Mouse (Mus musculus) urinary bladder, adult 2 months (tissue): Measurements from ENCODE around the gene Gpc4. TPM values are rescaled to one million over a fixed set of nuclear protein-coding genes. Genes with fewer than 3 reads are reported as not detected.

Experiments
- DNase-seq: peaks from one replicate; pipeline ENCODE4 v3.0.0; 2022; ENCODE audit warnings: low spot score
- polyA plus RNA-seq: library from polyadenylated mRNA; depleted of rRNA; stranded (reverse); fragments of >200 nt; gene quantifications from 2 replicates; pipeline ENCODE4 v1.2.3, GENCODE M21; 2012

The Gpc4 gene
- polyA plus RNA-seq, 1 experiment: 49.9 TPM

DNA sequence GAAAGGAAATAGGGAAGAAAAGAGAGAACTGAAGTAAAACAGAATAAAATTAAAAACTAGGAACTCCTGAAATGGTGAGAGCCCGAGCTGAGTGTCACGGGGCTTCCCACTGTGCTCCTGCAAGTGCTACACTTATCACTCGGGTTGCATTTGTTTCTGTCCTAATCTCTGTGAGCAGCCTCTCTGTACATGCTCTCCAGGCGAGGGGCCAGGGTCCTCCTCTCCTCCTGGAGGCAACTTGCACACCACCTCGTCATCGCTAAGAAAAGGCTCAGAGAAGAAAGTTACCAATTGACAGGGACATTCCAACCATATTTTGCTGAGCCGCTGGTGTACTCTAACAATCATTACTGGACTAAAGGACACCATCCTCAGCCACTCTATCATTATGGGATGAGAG, 14.0 kb downstream of the Gpc4 start:
- DNase-seq: no peak

DNA sequence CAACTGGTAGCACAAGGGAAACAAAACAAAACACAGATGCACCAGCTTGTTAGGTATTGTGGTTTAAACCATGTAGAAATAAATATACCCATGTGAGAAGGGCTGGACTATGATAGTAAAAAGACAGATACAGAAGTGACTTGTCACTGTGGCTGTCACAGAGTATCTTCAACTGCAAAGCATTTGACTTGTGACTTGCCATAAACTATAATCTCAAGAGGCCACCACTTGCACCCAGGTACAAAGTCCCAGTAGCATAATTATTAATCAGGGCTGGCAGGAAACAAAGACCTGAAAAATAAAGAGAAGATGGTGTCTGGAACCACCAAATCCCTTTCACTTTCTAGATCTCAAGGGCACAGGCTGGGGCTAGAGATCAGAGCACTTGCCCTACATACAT, 19.5 kb downstream of the Gpc4 start:
- DNase-seq: no peak

DNA sequence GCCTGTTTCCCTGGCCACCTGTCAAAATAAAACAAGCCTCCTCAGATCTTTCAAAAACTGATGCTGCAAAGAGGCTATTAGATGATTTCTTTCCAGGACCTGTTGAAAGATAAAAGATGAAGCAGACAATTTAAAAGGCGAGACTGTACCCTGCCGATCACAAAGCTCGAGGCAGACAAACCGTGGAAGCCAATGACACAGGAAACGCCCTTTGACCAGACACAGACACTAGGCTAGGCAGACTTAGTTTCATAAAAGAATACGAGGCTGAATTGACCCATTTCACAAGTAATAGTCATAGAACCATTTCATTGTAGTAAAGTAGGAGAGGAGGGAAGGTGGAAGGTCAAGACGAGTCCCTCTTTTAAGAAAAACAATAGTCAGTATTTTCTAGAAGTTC, 20.6 kb downstream of the Gpc4 start:
- DNase-seq: no peak

DNA sequence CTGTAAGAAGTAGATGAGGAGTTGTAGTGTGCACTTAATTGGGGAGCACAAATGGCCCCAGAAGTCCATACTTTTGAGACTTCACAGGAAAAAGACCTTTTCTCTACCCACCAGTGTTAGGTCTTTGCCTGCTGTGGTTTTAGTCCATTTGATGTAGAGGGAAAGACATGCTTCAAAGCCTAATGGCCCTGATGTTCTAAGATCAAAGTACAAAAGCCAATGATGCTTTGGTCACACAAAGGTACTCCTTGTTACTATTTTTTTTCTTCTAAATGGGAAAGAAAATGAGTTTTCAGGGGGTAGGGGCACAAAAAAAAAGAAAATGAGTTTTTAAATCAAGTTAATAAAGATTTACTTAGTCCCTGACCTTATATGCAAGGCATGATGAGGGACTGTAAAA, 24.7 kb downstream of the Gpc4 start:
- DNase-seq: no peak

DNA sequence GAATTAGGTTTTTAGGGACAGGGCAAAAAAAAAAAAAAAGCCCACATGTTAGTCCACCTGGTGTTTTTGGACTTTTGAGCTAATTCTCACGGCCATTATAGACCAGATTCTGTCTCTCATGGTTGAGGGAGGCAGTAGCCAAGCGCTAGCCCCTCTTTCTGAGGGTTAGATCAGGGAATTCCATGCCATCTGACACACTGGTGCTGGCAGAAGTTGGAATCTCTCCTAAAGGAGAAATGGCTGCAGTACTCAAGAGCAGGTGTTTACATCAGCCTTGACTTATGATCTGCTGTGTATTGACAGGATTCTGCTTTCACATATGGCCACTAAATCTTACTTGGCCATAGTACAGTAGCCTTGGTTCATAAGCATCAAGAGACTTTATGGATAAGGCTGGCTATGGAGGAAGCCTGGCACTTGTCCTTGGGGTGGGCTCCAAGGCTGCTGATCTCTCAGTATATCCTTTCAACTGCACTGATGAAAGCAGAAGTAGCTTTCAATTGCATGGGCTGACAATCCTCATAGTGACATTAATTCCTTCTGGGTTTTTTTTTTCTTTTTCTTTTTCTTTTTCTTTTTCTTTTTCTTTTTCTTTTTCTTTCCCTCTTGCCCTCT, 26.5 kb downstream of the Gpc4 start:
- no peak for DNase-seq

DNA sequence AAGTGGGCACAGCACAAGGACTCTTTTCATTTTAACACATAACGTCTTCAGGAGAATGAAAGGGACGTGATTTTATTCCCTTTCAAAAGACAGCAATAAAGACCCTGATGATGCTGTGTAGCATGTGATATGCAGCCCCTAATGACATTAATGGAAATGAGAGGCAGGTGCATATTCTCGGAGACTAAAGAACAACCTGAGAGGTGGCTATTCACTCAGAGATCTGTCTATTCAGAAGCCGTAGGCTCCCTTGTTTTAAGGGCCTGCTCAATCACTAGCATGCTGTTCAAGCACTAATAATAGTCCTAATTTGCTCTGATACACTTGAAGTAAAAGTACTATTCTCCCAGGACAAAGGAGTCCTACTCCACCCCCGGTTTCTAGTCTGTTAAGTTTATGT, 27.0 kb downstream of the Gpc4 start:
- DNase-seq: no peak

DNA sequence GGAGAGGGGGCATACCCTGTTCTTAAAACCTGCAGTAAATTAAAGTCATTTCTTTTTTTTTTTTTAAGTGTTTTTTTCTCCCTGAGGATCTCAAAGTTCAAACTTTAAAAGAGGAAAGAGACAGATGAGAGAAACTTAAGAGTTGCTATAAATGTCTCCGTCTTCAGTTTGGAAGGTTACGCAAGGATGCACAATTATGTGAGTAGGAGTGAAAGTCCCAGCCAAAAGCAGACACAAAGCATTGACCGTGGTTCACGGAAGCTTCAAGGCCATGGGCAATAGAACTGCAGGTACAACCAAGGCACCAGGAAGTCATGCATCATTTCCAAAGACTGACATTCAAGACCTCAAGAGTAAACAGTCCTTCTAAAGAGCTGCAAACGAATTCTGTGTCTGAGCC, 28.5 kb downstream of the Gpc4 start:
- no peak for DNase-seq

DNA sequence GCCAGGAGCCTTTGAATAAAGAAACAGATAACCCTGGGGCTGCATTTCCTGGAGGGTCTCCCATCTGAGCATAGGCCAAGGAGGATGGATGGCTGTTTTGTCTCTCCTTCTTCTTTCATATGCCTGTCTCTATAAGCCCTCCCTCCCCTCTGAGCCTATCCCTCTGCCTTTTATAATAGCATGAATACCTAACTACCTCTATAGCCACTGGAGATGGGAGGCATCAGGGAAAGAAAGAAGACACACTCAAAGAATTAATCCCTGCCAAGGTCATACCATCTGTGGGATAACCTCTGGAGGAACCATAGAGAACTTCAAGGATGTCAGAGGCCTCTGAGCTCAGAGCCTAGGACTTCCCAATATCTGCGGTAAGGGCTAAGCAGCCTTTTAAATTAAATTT, 35.4 kb downstream of the Gpc4 start:
- DNase-seq: no peak

DNA sequence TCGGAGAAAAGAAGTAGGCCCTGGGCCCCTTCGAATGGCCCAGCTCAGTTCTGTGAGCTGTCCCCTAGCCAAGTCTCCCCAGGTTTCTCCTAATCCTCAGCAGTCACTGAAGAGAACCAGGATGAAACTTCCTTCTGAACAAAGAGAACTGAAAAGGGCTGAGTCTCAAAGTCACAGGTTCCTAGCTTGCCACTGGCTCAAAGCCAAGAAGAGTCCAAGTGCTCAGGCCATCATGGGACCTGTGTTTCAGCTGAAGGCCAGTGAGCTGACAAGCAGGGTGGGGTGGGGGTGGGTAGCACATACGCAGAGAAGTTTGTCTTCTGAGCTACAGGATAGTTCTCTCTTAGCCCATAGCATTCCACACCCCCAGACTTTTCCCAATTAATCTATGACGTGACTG, 36.3 kb downstream of the Gpc4 start:
- no peak for DNase-seq

DNA sequence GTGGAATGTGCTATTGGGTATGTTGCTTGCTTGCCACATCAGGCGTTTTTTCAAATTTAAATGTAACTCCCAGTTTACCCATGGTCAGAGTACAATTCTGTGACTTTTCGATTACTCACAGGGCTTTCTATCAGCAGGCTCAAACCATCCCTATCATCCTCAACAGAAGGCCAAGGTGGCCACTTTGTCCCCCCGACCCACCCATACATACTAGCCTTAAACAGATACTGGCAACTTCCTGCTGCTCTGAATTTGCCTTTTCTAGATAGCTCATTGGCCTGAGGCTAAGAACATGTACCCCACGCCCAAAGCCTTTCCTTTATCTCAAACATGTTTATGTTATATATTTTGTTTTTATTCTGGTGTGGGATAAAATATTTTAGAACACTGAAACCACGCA, 51.4 kb downstream of the Gpc4 start:
- no peak for DNase-seq

DNA sequence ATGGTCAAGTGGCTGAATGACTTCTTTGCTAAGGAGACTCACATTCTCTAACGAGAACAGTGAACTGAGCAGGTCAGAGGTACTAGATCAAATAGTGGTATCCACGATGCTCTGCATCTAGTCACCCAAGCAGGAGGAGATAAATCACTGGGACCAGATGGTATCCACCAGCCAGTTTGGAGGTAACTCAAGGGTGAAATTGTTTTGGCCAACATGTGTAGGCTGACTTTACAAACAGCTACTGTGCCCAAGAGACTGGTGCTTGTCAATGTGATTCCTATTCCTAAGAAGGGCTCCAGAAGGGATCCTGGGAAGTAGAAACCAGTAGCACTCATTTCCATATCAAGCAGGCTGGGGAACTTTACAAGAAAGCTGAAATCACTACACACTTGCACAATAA, 55.4 kb downstream of the Gpc4 start:
- no peak for DNase-seq

DNA sequence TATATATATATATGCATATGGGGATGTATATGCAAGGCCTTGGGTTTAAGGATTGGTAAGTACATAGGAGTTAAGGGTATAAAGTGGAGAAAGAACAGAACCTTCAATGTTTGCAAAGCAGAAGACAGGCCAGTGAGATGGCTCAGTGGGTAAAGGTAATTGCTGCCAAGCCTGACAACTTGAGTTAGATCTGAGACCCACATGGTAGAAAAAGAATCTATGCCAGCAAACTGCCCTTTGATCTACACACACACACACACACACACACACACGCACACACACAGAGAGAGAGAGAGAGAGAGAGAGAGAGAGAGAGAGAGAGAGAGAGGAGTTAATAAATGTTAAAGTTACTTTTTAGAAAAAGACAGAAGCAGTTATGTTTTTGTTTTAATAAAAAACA, 56.1 kb downstream of the Gpc4 start:
- DNase-seq: no peak

DNA sequence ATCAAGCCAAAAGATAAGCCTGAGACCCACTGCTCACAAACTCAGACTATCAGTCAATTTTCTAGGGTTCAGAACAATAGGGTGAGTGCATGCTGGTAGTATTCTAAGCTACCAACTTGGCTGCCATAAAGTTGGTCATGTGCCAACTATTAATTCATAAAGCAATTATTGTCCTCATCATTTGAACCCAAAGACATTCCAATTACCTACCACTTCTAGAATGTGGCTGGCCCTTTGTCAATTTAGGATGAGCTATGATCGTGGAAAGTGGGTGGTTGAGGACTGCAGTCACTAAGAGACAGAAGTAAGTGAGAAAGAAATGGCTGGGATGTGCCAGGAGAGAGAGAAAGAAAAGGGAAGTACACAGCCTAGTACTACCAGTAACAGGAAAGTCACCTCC, 61.3 kb downstream of the Gpc4 start:
- no peak for DNase-seq

DNA sequence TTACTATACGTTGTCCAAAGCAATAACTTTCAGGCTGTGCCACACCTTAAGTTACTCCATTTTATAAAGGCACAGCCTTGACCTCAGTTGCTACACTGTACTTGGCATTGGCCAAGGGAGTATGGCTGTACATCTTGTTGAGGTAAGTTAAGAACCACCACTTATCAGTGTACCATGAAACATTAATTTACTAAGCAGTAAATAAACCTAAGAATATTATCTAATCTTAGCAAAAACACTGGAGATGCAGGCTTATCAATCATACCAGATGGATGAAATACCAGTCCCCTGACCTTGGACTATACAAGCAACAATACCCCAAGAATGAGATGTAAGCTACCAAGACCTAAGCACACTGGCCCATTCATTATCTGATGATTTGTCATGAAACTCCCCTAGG, 63.1 kb downstream of the Gpc4 start:
- no peak for DNase-seq

DNA sequence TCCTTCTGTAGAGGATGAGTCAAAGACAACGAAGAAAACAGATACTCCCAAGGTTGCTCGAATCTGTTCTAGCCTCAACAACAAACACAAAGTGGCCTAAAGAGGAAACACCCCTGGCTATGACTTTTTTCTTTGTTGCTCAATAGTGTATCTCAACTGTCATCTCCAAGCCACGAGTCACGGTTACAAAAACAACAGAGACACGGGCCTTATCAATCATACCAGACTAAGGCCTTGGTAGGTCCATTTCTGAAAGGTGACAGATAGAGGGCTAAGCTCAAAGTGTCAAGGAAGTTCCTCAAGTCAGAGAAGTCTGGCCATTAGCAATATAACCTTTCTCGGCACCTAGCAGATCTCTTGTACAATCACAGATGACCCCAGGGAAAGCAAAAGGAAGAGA, 63.6 kb downstream of the Gpc4 start:
- no peak for DNase-seq

DNA sequence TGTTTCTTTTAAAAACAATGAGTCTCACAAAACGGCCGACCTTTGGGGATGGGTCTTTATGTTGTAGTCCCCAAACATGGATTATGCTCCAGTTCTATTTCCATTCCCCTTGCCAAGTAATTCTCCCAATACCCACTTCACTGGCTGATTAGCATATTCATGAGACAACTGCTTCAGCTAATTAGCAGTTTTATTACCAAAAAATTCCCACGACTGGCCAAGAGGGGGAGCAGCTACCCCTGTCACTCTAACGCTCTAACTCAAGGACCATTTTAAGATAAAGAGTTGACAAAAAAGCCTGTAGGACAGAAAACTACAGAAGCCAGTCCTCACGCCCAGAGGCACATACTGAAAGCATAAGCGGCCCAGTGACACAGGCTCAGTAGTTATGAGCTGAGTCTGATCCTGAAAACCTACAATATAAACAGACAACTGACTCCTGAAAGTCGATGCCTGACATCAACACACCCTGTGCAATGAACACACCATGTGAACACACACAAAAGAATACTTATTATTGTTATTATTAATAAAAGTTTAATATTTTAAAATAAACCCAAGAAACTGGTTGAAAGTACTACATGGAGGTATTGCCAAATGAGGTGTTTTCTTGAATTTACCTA, 77.2 kb downstream of the Gpc4 start:
- DNase-seq: no peak

DNA sequence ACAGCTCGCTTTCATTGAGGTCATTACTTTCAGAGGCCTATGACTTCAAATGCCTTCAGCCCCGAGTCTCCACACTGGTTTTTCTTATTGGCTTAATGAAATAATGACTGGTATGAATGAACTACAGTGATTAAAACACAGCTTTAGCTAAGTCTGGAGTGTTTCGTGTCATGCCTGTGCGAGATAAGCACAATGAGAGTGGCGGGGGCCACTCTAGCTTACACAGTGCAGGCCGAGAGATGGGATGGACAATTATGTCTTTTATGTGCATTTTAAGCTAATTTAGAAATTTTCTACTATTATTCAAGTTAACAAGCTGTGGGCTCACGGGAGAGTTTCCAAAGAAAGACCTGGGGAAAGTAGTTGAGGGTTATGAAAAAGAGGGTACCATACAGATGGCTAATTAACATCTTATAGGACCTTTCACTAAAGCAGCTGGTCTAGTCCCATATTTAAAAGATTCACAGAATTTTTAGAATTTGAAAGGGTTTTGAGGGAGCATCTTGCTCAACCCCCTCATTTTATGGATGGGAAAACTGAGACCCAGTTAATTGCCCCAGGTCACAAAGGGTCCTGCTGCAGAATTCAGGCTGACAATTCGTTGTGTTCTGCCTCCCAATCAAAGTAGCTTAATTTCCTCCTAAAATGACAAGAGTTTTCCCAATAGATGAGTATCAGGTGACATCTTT, 78.0 kb downstream of the Gpc4 start:
- DNase-seq: no peak

DNA sequence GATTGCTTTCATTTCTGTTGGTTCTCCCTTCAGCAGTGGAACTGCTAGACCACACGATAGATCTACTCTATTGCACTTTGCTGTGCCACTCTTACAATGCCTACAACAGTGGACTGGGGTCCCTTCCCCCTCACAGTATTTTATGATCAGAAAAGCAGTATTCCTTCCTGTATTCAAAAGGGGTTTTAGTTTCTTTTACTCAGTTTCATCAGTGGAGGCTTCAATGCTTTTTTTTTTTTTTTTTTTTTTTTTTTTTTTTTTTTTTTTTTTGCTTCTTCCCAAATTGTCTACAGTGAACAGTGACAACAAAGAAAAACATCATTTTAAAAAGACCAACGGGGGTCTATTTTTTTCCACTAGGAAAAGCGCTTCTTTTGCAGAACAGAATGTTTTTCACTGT, 81.5 kb downstream of the Gpc4 start:
- DNase-seq: no peak

DNA sequence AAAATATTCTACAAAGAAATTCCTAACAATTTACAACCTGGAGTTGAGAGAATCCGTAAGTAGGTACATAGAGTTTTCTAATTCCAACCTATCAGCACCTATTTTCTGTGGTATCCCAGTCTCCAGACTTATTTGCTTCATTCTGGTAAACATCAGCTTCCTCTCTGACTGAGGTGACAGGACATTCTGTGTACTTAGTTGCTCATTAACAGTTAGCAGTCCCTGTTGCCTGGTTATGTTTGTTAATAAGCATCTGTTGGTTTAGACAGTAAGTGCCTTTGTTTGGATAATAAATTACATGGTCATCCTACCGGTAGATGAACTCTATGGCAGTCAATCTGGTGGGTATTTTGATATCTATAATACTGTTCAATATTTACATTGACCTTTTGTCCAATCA, 92.6 kb downstream of the Gpc4 start:
- no peak for DNase-seq

DNA sequence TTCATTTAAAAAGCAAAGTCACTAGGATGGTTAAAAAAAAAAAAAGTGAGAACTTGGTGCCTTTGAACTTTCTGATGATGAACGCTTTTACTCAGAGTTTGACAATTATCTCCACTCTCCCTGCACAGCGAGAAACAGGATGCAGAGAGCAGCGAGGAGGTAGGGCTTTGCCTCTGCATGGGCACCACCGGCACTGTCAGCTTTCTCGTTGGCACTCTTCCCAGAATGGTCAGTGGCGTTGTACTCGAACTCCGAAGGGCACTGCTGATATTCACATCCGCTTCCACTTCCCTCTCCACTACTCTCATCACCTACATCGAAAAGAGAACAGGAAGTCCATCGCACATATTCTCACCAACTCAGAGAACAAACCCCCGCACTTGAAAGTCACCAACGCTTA, 111.6 kb downstream of the Gpc4 start:
- no peak for DNase-seq

DNA sequence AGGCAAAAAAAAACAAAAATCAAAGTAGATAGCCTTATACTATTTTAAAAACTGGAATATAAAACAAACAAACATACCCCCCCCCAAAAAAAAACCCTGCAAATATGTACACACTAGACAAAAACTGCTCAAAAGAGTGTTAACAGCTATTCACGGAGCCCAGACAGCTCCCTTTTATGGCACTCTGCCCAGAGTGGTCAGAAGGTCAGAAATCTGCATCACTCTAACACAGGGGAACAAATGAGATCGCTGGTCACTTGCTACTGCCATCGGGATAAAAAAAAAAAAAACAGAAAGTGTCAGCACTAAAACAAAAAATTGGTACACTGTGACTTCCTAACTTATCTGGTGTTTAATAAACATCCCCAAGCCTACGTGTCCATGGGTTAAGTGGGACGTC, 113.0 kb downstream of the Gpc4 start:
- no peak for DNase-seq

DNA sequence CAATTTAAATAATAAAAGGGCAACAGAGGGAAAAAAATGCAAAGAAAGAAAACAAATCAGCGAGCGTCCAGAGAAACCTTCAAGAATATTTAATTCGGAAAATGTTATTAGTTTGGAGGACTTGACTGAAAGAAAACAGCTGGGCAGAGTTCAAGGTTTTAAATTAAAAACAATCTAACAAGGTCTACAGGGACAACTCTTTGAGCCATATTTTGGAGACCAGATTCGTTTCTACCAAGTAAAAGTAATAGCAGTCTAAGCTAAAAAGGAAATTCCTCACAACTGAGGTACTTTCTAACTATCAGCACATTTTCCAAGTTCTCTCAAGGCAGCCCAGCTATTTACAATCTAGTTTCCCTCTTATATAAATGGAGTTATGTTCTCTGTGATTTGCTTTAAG, 114.1 kb downstream of the Gpc4 start:
- DNase-seq: no peak

DNA sequence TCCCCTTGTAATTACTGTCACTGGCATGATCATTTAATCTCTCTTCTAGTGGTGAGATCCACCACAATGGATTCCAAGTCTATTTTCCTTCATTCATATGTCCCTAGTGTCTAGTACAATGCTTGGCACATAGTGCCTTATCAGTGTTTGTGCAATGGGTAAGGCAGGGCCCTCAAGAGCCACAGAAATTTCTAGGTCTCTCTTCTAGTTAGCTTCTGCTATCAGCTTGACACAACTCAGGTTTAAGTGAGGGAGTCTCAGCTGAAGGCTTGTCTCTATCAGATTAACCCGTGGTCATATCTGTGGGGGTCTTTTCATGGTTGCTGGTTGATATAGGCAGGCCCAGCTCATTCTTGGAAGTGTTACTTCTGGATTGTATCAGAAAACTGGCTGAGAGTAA, 125.2 kb downstream of the Gpc4 start:
- no peak for DNase-seq

DNA sequence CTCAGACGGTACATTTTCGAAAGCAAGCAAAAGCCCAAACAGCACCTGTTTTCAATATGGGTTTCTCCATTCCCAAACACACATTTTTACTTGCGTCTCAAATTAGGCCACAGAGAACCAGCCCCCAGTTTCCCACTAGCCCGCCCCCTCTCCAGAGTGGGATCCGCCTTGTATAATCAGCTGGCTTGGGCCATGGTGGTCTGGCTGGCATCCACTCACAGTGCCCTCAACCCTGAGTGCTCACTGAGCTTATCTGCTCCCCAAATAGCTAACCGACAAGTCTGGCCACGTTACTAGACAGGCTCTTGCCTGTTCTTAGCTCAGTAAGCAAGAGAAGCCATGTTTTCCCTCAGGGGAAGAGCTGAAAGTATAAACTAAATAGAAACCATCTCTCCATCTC, 134.9 kb downstream of the Gpc4 start:
- DNase-seq: no peak
